Mouse (Mus musculus): Measurements from ENCODE around the gene Kif24. TPM values are rescaled to one million over a fixed set of nuclear protein-coding genes. Genes with fewer than 3 reads are reported as not detected.

Gene Kif24
- polyA plus RNA-seq, 1 experiment from 2014 or later: 3.5 TPM

DNA sequence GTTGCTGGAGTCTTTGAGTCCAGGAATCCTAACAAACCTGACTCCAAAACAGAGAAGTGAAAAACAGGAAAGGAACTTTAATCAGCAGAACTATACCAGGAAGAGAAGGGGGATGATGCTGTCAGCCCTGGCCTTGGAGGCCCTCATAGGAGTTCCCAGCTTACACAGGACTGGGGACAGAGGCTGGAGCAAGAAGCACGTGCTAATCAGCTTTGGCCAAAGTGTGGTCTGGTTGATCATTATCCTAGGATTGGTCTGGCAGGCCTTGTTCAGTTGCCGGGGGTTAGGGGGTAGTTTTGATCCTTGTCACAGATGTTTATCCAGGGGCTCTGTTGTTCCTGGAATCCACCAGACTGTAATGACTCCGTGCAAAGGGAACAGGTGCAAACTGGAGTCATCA lies 29.7 kb upstream of the Kif24 start:
- CTCF ChIA-PET: no interaction called here
- no peak for DNase-seq (ENCODE audit: low read depth, low spot score)
- POLR2A ChIA-PET: no interaction called here
- in situ Hi-C loops (cut with MboI; ENCODE audit: low pct_unique_long_range_greater_than_20kb): no loop called here
- H3K27me3 ChIP-seq: no peaks in the 10 kb centered on the region
- TF ChIP-seq CTCF (IDR thresholded peaks at IDR 0.05): no peak
- no peak for ATAC-seq

DNA sequence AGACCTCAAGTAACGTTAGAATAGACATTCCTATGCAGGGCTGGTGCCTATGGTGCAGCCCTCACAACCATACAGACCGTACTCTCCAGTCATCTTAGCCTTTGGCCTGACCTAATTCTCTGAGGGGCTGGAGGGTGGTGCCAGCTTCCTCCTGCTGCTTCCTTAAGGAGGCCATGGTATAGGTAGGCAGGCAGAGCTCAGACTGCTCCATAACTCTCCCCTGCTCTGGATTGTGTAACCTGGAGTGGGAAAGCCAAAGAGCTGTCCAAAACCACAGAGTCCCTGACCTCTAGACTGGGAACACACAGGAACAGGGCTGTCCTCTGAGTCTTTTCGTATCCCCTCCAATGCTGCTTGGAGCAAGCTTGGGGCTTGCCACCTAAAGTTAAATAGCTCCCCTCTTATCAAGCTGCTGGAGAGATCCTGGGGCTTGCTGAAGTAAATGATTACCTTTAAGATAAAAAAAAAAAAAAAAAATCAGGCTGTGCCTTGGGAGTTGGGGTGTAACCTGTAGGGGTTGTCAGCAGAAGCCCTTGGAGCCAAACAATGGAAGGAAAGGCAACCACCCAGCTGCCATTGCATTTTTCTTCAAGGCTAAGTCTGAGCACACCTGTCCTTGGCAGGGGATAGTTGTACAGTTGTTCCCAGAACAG lies 28.9 kb upstream of the Kif24 start:
- no peak for DNase-seq (ENCODE audit: low read depth, low spot score)
- in situ Hi-C loops (cut with MboI; ENCODE audit: low pct_unique_long_range_greater_than_20kb): no loop called here
- ATAC-seq: no peak
- ChIA-PET POLR2A (no interaction called here), CTCF (no interaction called here)
- H3K27me3 ChIP-seq: no peaks in the 10 kb centered on the region
- TF ChIP-seq CTCF (IDR thresholded peaks at IDR 0.05): no peak

DNA sequence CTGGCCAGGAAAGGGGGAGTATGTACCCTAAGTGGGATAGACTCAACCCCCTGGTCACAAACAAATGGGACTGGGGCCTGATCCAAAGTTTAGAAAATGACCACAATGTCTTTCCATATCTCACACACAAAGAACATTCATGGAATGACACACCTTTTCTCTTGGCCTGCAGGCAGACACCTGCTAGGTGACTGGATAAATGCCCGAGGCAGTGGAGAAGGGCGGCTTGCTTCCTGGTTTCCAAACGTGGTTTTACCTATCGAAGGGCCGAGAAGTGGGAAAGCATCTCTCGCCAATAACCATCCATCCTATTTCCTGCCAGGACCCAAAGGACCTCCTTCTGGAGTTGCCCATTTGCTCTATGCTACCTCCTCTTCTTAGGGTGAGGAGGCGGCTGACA lies 28.3 kb upstream of the Kif24 start:
- no peak for TF ChIP-seq CTCF (IDR thresholded peaks at IDR 0.05)
- in situ Hi-C loops (cut with MboI; ENCODE audit: low pct_unique_long_range_greater_than_20kb): no loop called here
- POLR2A ChIA-PET: no interaction called here
- ATAC-seq: no peak
- CTCF ChIA-PET: no interaction called here
- no peak for DNase-seq (ENCODE audit: low read depth, low spot score)
- no peaks in the 10 kb centered on the region for H3K27me3 ChIP-seq

DNA sequence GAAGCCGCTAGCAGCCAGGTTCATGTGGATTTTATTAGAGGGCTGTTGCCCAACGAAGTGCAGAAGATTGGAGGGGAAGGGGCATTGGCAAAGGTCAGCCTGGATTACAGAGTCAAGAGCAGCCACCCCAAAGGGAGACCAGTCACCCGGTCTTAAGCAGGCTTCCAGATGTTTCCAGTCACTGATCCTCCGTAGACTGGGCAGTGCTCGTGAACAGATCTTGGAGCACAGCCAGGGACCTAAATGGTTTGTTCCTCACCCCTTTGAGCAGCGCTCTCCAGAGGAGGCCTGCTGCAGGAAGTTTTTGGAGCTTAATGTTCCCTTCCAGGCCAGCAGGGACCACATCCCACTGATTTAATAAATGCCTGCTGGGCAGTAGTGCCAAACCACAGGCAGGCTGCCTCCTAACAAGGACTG lies 16.9 kb upstream of the Kif24 start:
- no peaks in the 10 kb centered on the region for H3K27me3 ChIP-seq
- ATAC-seq (peak; percentile 92), DNase-seq (ENCODE audit: low read depth, low spot score) (peak; percentile 73)
- CTCF ChIA-PET: interaction anchor here (1.0 kb wide), 1 partner anchor 13 kb away, joined by 3 read pairs; no protein-coding TSS in a partner anchor
- in situ Hi-C loops (cut with MboI; ENCODE audit: low pct_unique_long_range_greater_than_20kb): no loop called here
- POLR2A ChIA-PET: no interaction called here
- no peak for TF ChIP-seq CTCF (IDR thresholded peaks at IDR 0.05)

DNA sequence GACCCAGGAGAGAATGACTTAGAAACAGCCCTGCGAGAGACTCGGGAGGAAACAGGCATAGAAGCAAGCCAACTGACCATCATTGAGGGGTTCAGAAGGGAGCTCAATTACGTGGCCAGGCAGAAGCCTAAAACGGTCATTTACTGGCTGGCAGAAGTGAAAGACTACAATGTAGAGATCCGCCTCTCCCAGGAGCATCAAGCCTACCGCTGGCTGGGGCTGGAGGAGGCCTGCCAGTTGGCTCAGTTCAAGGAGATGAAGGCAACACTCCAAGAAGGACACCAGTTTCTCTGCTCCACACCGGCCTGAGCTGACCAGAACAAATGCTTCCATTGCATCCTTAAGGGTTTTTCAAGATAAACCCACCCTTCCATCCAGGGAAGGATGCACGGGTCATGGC lies 15.6 kb upstream of the Kif24 start:
- no peak for DNase-seq (ENCODE audit: low read depth, low spot score)
- CTCF ChIA-PET: interaction anchor here (0.6 to 2.2 kb wide), 2 partner anchors 10 to 169 kb away, joined by 3 to 5 read pairs; no protein-coding TSS in a partner anchor
- in situ Hi-C loops (cut with MboI; ENCODE audit: low pct_unique_long_range_greater_than_20kb): no loop called here
- POLR2A ChIA-PET: no interaction called here
- ATAC-seq: no peak
- H3K27me3 ChIP-seq: no peaks in the 10 kb centered on the region
- TF ChIP-seq CTCF (IDR thresholded peaks at IDR 0.05): no peak

DNA sequence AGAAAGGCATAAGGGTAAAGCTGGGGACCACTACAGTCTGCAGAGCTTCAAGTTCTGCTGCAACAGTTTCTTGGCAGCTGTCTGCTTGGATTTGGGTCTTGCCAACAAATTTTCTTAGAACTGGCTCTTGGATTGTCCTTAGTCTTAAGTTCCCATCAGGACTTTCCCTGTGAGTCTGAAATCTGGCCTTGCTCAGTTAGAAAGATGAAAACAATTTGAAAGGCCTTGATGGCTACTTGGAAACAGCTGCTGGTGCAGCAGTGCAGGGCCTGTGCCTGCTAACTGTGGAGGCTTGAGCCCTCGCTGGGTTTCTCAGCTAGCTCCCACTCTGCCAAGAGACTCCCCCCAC lies 14.7 kb upstream of the Kif24 start:
- ChIA-PET POLR2A (no interaction called here), CTCF (interaction anchor here (0.6 to 2.2 kb wide), 2 partner anchors 11 to 170 kb away, joined by 3 to 5 read pairs; no protein-coding TSS in a partner anchor)
- in situ Hi-C loops (cut with MboI; ENCODE audit: low pct_unique_long_range_greater_than_20kb): no loop called here
- H3K27me3 ChIP-seq: no peaks in the 10 kb centered on the region
- TF ChIP-seq CTCF (IDR thresholded peaks at IDR 0.05): no peak
- DNase-seq (ENCODE audit: low read depth, low spot score) (no peak), ATAC-seq (no peak)

DNA sequence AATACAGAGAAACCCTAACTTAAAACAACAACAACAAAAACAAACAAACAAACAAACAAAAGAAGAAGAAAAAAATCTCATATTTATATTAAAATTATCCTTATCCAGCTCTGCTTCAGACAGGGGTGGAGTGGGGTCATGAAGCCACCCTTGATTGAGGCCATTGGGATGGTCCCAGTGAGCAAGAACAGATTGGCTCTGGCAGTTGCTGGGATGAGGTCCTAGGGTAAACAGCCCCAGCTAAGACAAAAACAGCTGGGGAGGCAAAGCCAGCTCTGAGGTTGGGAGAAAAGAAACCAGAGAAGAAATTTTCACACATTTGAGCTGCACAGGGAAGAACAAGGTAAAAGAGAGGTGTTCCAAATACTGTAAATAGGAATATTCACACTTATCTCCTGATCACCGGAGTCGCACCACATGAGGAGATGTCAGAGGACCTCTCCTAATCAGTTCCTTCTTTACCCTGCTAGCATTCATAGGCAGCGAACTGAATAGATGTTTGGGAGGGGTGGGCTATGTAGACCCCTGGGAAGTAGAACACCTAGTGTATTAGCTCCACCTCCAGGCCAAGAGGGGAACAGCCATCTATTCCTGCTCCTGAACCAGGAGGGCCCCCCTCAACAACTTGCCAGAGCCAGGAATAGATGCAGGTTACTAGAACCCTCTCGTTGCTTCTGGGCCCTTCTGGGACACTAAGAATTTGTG lies 14.2 kb upstream of the Kif24 start:
- TF ChIP-seq CTCF (IDR thresholded peaks at IDR 0.05): peak; percentile 14
- ChIA-PET CTCF (interaction anchor here (2.2 to 2.5 kb wide), 2 partner anchors 10 to 11 kb away, joined by 5 to 12 read pairs; no protein-coding TSS in a partner anchor), POLR2A (no interaction called here)
- in situ Hi-C loops (cut with MboI; ENCODE audit: low pct_unique_long_range_greater_than_20kb): no loop called here
- no peak for ATAC-seq
- DNase-seq (ENCODE audit: low read depth, low spot score): no peak
- H3K27me3 ChIP-seq: no peaks in the 10 kb centered on the region

DNA sequence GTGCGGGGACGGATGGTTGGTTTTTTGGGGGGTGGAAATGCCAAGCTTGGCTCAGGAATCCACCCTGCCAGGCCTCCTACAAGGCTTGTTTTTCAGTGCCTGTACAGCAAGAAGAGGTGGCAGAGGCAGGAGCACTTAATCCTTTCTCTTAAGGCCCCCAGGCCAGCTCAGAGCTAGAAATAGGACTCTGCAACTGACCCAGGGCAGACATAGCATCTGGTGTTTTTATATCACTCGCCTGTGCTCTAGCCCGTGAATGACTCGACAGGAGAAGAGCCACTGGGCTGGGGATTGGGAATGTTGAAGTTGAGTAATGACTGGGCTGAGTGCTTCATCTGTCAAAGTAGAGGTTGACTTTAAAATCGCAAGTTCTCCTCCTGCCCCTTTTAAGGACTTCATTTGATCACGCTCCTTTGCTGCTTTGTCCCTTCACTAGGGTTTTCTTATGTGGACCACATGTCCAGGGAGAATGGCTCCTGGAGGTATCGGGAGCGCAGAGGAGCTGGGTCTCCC lies 13.0 kb upstream of the Kif24 start:
- ChIA-PET CTCF (interaction anchor here (2.5 kb wide), 1 partner anchor 9 kb away, joined by 12 read pairs; no protein-coding TSS in a partner anchor), POLR2A (no interaction called here)
- no peaks in the 10 kb centered on the region for H3K27me3 ChIP-seq
- ATAC-seq (no peak), DNase-seq (ENCODE audit: low read depth, low spot score) (no peak)
- TF ChIP-seq CTCF (IDR thresholded peaks at IDR 0.05): no peak
- in situ Hi-C loops (cut with MboI; ENCODE audit: low pct_unique_long_range_greater_than_20kb): no loop called here

DNA sequence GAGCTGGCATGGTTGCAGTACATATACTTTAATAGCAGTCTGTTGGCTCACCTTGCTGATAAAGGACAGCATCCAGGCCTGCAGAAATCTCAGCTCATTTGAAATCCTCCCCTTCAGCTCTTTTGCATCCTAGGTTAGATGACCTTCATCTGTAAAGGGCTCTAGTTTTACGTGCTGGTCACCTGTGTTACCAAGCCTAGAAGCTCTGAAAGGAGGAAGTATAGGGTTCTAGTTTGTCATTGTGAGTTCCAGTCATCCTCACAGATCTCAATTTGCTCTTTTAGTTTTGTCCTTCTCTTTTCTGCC lies 6.7 kb upstream of the Kif24 start:
- CTCF ChIA-PET: interaction anchor here (1.1 to 1.2 kb wide), 2 partner anchors 33 to 99 kb away, joined by 3 to 4 read pairs; partner anchors contain the start of genes Dnaic1 and Fam219a
- TF ChIP-seq CTCF (IDR thresholded peaks at IDR 0.05): no peak
- H3K27me3 ChIP-seq: no peaks in the 10 kb centered on the region
- POLR2A ChIA-PET: no interaction called here
- DNase-seq (ENCODE audit: low read depth, low spot score) (no peak), ATAC-seq (no peak)
- in situ Hi-C loops (cut with MboI; ENCODE audit: low pct_unique_long_range_greater_than_20kb): no loop called here

DNA sequence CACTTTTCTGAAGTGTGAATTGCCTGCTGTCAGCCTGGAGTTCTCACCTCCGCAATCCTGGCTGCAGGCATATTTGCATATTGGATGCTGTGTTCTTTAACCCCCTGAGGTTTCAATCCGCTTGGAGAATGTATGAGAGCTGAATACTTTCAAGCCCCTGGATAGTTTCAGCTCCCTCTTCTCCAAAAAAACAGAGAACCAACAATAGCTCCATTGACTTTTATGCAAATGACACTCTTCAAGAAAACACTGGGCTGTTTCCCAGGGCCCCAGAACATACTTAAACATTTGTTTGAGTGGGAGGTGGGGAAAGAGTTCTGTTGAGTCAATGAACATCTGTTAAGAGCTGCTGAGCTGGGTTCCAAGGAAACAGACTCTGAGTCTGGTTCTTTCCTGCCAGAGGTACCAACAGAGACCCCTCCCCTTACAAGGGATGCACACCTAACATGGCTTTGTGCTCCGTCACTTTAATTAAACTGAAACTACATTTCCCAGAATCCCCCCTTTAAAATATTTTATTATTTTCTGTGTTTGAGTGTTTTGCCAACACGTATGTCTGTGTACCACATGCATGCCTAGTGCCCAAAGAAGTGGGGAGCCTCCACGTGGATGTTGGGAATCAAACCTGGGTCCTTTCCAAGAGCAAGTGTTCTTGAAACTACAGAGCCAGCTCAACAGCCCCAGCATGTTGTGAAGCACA lies 6.1 kb upstream of the Kif24 start:
- DNase-seq (ENCODE audit: low read depth, low spot score) (no peak), ATAC-seq (no peak)
- no peak for TF ChIP-seq CTCF (IDR thresholded peaks at IDR 0.05)
- ChIA-PET CTCF (interaction anchor here (1.1 to 1.2 kb wide), 3 partner anchors 13 to 99 kb away, joined by 3 to 4 read pairs (median 4); partner anchors contain the start of genes Dnaic1 and Fam219a), POLR2A (no interaction called here)
- in situ Hi-C loops (cut with MboI; ENCODE audit: low pct_unique_long_range_greater_than_20kb): no loop called here
- no peaks in the 10 kb centered on the region for H3K27me3 ChIP-seq

Data from Patski (cell line).